Mouse (Mus musculus) cerebellum, postnatal 10 days (tissue): Measurements from ENCODE around the gene Fam83d.

Experiments
- DNase-seq, 2 experiments: peaks; one replicate each; pipeline ENCODE4 v3.0.0; 2021; ENCODE audit warnings: mixed read lengths in 2 of 2

Fam83d gene

GRCm38 (mm10) chr2:158746164-158746563, 21.7 kb upstream of the Fam83d start:
- no peak for DNase-seq

GRCm38 (mm10) chr2:158749366-158749765, 18.5 kb upstream of the Fam83d start:
- DNase-seq, result no peak

GRCm38 (mm10) chr2:158760231-158760630, 7.7 kb upstream of the Fam83d start:
- no peak for DNase-seq

GRCm38 (mm10) chr2:158762339-158762738, 5.6 kb upstream of the Fam83d start:
- DNase-seq, result no peak

GRCm38 (mm10) chr2:158768350-158768749, 457 bp downstream of the Fam83d start:
- peak in 1 of 2 experiments; percentile 51 for DNase-seq

- DNase-seq, result no peak
Observed at GRCm38 (mm10) chr2:158768771-158769170, 878 bp downstream of the Fam83d start.

- DNase-seq, result peak; percentile 63 to 71
Observed at GRCm38 (mm10) chr2:158770126-158770757, 2.3 kb downstream of the Fam83d start.

GRCm38 (mm10) chr2:158771066-158771763, 3.3 kb downstream of the Fam83d start:
- no peak for DNase-seq

- DNase-seq, result no peak
Observed at GRCm38 (mm10) chr2:158772808-158773207, 4.9 kb downstream of the Fam83d start.

GRCm38 (mm10) chr2:158774886-158775285, 7.0 kb downstream of the Fam83d start:
- no peak for DNase-seq

- DNase-seq, result peak; percentile 87
Observed at GRCm38 (mm10) chr2:158776716-158777115, 8.8 kb downstream of the Fam83d start.

- no peak for DNase-seq
Observed at GRCm38 (mm10) chr2:158777490-158777889, 9.6 kb downstream of the Fam83d start.

GRCm38 (mm10) chr2:158778349-158778748, 10.5 kb downstream of the Fam83d start:
- DNase-seq, result no peak

GRCm38 (mm10) chr2:158781126-158781525, 13.2 kb downstream of the Fam83d start:
- peak; percentile 52 to 66 for DNase-seq

- peak in 1 of 2 experiments; percentile 49 for DNase-seq
Observed at GRCm38 (mm10) chr2:158786927-158787795, 19.3 kb downstream of the Fam83d start.

- peak; percentile 94 to 96 for DNase-seq
Observed at GRCm38 (mm10) chr2:158794494-158795004, 26.7 kb downstream of the Fam83d start, which contains the start of gene Dhx35. Gene Dhx35 (plus strand): TSS chr2:158794807.

- DNase-seq, result no peak
Observed at GRCm38 (mm10) chr2:158795043-158795442, 27.1 kb downstream of the Fam83d start.

- no peak for DNase-seq
Observed at GRCm38 (mm10) chr2:158795875-158796274, 28.0 kb downstream of the Fam83d start.

- DNase-seq, result no peak
Observed at GRCm38 (mm10) chr2:158799328-158799727, 31.4 kb downstream of the Fam83d start.

GRCm38 (mm10) chr2:158800788-158801187, 32.9 kb downstream of the Fam83d start:
- no peak for DNase-seq

- no peak for DNase-seq
Observed at GRCm38 (mm10) chr2:158803575-158803974, 35.7 kb downstream of the Fam83d start.

- no peak for DNase-seq
Observed at GRCm38 (mm10) chr2:158815686-158816085, 47.8 kb downstream of the Fam83d start.

- no peak for DNase-seq
Observed at GRCm38 (mm10) chr2:158816239-158816638, 48.3 kb downstream of the Fam83d start.
